Mouse (Mus musculus): ENCODE results near the gene Usp19.

DNA sequence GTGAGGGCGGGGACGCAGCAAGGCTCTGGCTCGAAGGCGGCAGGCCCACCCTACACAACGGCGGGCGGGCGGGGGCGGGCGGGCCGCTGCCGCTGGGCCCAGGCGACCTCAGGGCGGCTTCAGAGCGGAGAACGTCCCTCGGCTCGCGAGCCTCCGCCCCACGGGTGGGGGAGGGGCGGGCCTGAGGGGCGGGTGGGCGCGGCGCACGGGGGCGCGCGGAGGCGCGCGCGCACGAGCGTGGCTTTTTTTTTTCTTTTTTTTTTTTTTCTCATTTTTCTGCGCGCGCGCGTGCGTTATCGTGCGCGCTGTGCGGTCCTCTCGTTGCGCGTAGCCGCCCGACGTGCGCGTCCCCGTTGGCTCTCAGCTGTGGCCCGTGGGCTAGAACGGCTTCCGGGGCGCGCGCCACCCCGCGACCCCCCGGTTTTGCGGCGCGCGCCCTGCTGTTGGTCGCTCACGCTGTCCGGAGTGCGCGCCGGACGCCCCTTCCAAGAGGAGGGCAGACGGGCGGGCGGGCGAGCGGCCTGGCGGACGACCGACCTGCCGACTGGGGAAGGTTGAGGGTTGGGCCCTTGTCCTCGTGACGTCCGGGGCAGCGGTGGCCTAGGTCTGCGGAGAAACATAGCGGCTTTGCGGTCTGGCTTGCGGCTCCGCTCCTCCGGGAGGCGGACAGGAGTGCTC is 27.0 kb downstream of the Usp19 start:
- TF ChIP-seq CTCF (conservative IDR thresholded peaks at IDR 0.05; ENCODE audit: insufficient read depth, insufficient read length, low read depth, low read length) (no peak), POLR2A (IDR thresholded peaks at IDR 0.05; ENCODE audit: low read depth, low read length) (no peak)
